ENCODE assay signal across 9 mouse cellular contexts in the genomic region with DNA sequence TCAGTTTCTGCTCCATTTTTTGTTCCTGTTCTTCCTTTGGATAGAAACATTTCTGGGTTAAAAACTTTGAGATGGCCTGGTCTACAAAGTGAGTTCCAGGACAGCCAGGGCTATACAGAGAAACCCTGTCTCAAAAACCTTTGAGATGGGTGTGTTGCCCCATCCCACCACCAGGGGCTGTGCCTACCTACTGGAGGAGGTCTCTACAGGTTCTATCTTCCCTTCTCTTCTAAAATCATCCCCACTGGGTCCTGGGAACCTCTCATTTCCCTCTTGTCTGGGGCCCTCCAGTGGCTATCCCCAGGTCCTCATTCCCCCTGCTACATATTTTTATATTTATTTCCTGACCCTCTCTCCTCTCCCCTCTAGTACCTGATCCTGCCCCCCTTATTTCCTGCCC. TPM values are rescaled to one million over a fixed set of nuclear protein-coding genes. Genes with fewer than 3 reads are reported as not detected.
DNase-seq lines count a peak whose midpoint lies in the region; ATAC-seq and TF ChIP-seq lines count a peak whose summit lies in the region.
"Had no signal": no experiment of that assay in that cellular context is flagged by ENCODE, and none has a peak within 500 bp of the region (broad histone marks: within the 10 kb centered on the region; RNA-seq: fewer than 3 reads in every experiment).

No protein-coding gene starts in this region.

- DNase-seq in G1E (ENCODE audit: low spot score): no peak
- DNase-seq in induced T-regulatory cell, adult 2 months (ENCODE audit: low read depth): peak; percentile 85
- no peak for DNase-seq in layer of hippocampus, postnatal 25 days (ENCODE audit: extremely low spot score in 1 of 2, low spot score in 1 of 2)
- no peak for DNase-seq in frontal cortex, postnatal 25 days (ENCODE audit: low spot score in 2 of 2)
- DNase-seq in urinary bladder, adult 18-20 months (ENCODE audit: low spot score in 2 of 2): no peak

- peak; percentile 71 for TF ChIP-seq CTCF in intestine, postnatal 0 days (IDR thresholded peaks at IDR 0.05; ENCODE audit: low read depth)
- peak; percentile 67 for TF ChIP-seq CTCF in G1E (IDR thresholded peaks at IDR 0.05; ENCODE audit: low read depth, low read length)

- no peaks in the 10 kb centered on the region for H3K9me3 ChIP-seq in intestine, postnatal 0 days (ENCODE audit: control insufficient read depth)
- H3K9me3 ChIP-seq in intestine, embryonic 15.5 days: no peaks in the 10 kb centered on the region
- H3K9me3 ChIP-seq in G1E (replicated peaks): no peaks in the 10 kb centered on the region
- H3K9me3 ChIP-seq: liver, embryonic 15.5 days had no signal

- no peak overlapping the region for H3K4me2 ChIP-seq in intestine, postnatal 0 days (replicated peaks; ENCODE audit: low read depth)
- H3K4me2 ChIP-seq in intestine, embryonic 15.5 days (replicated peaks): no peak overlapping the region
- H3K4me2 ChIP-seq: liver, embryonic 15.5 days had no signal

- no peak overlapping the region for H3K4me3 ChIP-seq in intestine, postnatal 0 days (ENCODE audit: low read depth, low read length)
- H3K4me3 ChIP-seq in intestine, embryonic 15.5 days (replicated peaks): no peak overlapping the region
- no peak overlapping the region for H3K4me3 ChIP-seq in G1E (ENCODE audit: low read depth, low read length)
- H3K4me3 ChIP-seq: liver, embryonic 15.5 days had no signal

- H3K4me1 ChIP-seq in intestine, postnatal 0 days (replicated peaks; ENCODE audit: control insufficient read depth, insufficient read depth, low read length): no peaks in the 10 kb centered on the region; the same call in 1 of the 2 replicates
- no peaks in the 10 kb centered on the region for H3K4me1 ChIP-seq in intestine, embryonic 15.5 days (replicated peaks)
- H3K4me1 ChIP-seq in G1E (ENCODE audit: insufficient read depth, low read depth, low read length): peaks cover 15% of the 10 kb centered on the region

- no peak overlapping the region for H3K27ac ChIP-seq in intestine, postnatal 0 days (ENCODE audit: low read depth, low read length)
- H3K27ac ChIP-seq in intestine, embryonic 15.5 days: no peak overlapping the region
- H3K27ac ChIP-seq: liver, embryonic 15.5 days had no signal

- H3K9ac ChIP-seq in intestine, postnatal 0 days (ENCODE audit: low read depth, low read length): no peak overlapping the region
- no peak overlapping the region for H3K9ac ChIP-seq in intestine, embryonic 15.5 days
- H3K9ac ChIP-seq: liver, embryonic 15.5 days had no signal

- no peak; the same call in 1 of the 2 replicates for ATAC-seq in intestine, postnatal 0 days
- ATAC-seq in intestine, embryonic 15.5 days: no peak
- no peak for ATAC-seq in G1E (ENCODE audit: extremely low read depth, insufficient number of reproducible peaks, low FRiP score, poor library complexity, severe bottlenecking)
- peak; percentile 86 for ATAC-seq in neutrophil, adult 5-6 weeks (ENCODE audit: extremely low read depth, insufficient number of reproducible peaks, low FRiP score, poor library complexity, severe bottlenecking)

- H3K27me3 ChIP-seq in intestine, postnatal 0 days (replicated peaks; ENCODE audit: control insufficient read depth, insufficient read depth, low read length): no peaks in the 10 kb centered on the region
- no peaks in the 10 kb centered on the region for H3K27me3 ChIP-seq in intestine, embryonic 15.5 days (replicated peaks)
- no peaks in the 10 kb centered on the region for H3K27me3 ChIP-seq in G1E (ENCODE audit: insufficient read depth, low read length)
- H3K27me3 ChIP-seq: liver, embryonic 15.5 days had no signal

- H3K36me3 ChIP-seq in intestine, postnatal 0 days (ENCODE audit: control insufficient read depth, insufficient read depth): no peaks in the 10 kb centered on the region
- H3K36me3 ChIP-seq in intestine, embryonic 15.5 days: no peaks in the 10 kb centered on the region
- H3K36me3 ChIP-seq in G1E (replicated peaks): no peaks in the 10 kb centered on the region
- H3K36me3 ChIP-seq: liver, embryonic 15.5 days had no signal

RNA-seq across cellular contexts. Expression of gene Rbx1, which starts 41.1 kb away (rescaled TPM):
- polyA plus RNA-seq in intestine, postnatal 0 days (2015; fragmentation: Nextera tagmentation; extraction: Ambion mirVana): 408 and 432 TPM in 2 replicates
- 459 and 464 TPM in 2 replicates for polyA plus RNA-seq in intestine, embryonic 15.5 days (2015; fragmentation: Nextera tagmentation; extraction: Ambion mirVana)
- total RNA-seq in G1E (2014; fragmentation: Nextera tagmentation) (63.2 and 73.1 TPM in 2 replicates), G1E (2017) (358 and 361 TPM in 2 replicates)
- 23.6 and 76.8 TPM in 2 replicates for polyA plus RNA-seq in G1E (2012)
- 86.8 and 107 TPM in 2 replicates for total RNA-seq in neutrophil, adult 5-6 weeks (2017)
- total RNA-seq in layer of hippocampus, postnatal 25 days (2021): 100 to 1,000 TPM; 124 to 153 TPM
